Mouse (Mus musculus): ENCODE data around the gene Gm49369. TPM values are rescaled to one million over a fixed set of nuclear protein-coding genes. Genes with fewer than 3 reads are reported as not detected.
"Not testable (repeated sequence)": the region's sequence is repeated elsewhere in the genome, so short reads cannot be mapped to it uniquely, and the experiment has no call there.

Gene Gm49369
- polyA plus RNA-seq, 1 experiment from 2014 or later = not detected

DNA sequence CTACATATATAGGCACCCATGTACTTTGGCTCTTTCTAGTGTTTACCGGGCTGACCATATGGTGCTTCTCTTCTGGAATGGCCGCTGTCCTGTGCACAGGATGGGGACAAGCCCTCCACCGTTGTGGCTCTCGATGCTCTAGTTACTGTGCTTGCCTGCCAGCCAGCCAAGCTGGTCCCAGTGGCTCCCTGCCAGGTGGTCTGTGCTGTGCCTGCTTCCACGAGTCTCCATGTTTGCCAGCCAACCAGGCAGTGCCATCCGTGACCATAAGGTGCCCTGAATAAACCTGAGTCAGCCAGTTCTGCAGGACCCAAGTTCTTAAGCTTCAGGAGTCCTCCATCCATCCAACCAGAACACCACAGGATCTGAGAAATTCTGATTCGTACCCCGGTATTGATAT, 47.3 kb downstream of the Gm49369 start:
- Histone ChIP-seq H3K9ac (ENCODE audit: low read length) (no peak overlapping the region), H3K27me3 (ENCODE audit: control insufficient read depth, insufficient read depth, low read length) (no peaks in the 10 kb centered on the region), H3K9me3 (ENCODE audit: control insufficient read depth, low read length) (no peaks in the 10 kb centered on the region), H3K27ac (ENCODE audit: low read depth, low read length) (no peak overlapping the region), H3K36me3 (ENCODE audit: control insufficient read depth, insufficient read depth, low read length) (no peaks in the 10 kb centered on the region), H3K4me3 (ENCODE audit: low read depth, low read length) (no peak overlapping the region), H3K4me2 (ENCODE audit: low read depth, low read length, severe bottlenecking) (no peak overlapping the region), H3K4me1 (replicated peaks; ENCODE audit: control insufficient read depth, insufficient read depth, low read length) (no peaks in the 10 kb centered on the region)
- ATAC-seq (replicated peaks; ENCODE audit: low FRiP score) (no peak), DNase-seq (ENCODE audit: low spot score) (no peak)
- 87% methylated on average over 8 of the region's 8 CpGs for whole genome bisulfite sequencing

DNA sequence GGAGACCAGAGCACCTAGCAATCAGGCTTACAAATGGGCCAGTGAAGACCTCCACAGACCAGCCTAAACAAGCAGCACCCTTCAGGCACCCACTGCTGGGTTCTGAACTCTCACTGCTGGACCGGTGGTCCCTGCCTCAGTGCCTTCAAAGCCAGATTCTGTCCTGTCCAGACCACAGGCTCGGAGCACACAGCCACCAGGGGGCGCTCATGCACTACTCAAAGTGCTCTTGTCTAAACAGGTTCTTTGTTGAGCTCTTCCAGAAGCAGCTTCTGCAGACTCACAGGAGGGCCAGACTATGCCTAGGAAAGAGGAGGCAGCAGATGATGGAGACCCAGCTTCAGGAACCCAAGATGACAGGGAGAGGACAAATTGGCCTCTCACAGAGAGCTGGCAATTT, 48.2 kb downstream of the Gm49369 start:
- H3K9me3 ChIP-seq (ENCODE audit: control insufficient read depth, low read length) = no peaks in the 10 kb centered on the region
- H3K4me1 ChIP-seq (replicated peaks; ENCODE audit: control insufficient read depth, insufficient read depth, low read length) = no peaks in the 10 kb centered on the region
- H3K4me3 ChIP-seq (ENCODE audit: low read depth, low read length) = no peak overlapping the region
- no peaks in the 10 kb centered on the region for H3K27me3 ChIP-seq (ENCODE audit: control insufficient read depth, insufficient read depth, low read length)
- WGBS = 2% methylated on average over 3 of the region's 3 CpGs
- no peak overlapping the region for H3K4me2 ChIP-seq (ENCODE audit: low read depth, low read length, severe bottlenecking)
- no peaks in the 10 kb centered on the region for H3K36me3 ChIP-seq (ENCODE audit: control insufficient read depth, insufficient read depth, low read length)
- no peak overlapping the region for H3K27ac ChIP-seq (ENCODE audit: low read depth, low read length)
- DNase-seq (ENCODE audit: low spot score) (peak; percentile 96), ATAC-seq (replicated peaks; ENCODE audit: low FRiP score) (peak; percentile 71; the same call in 1 of the 2 replicates)
- H3K9ac ChIP-seq (ENCODE audit: low read length) = no peak overlapping the region

DNA sequence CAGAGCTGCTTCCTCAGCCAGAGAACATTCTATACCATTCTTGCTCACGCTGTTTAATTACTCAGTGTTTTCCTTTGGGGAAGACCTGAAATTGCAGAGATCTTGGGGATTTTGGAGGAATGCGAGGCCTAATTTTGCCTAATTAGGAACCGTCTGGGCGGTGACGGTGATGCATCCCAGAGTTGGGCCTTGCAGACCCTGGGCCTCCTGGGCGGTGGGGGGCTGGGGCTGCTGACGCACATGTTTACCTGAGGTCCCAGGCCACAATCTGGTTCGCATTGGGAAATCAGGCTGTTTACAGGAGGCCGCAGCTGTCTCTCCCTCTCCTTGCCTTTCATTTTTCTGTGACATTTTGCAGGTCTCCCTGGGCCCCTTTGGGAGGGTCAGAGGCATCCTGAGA, 49.7 kb downstream of the Gm49369 start:
- not testable (repeated sequence) for H3K4me1 ChIP-seq (replicated peaks; ENCODE audit: control insufficient read depth, insufficient read depth, low read length); H3K27ac ChIP-seq (ENCODE audit: low read depth, low read length)

DNA sequence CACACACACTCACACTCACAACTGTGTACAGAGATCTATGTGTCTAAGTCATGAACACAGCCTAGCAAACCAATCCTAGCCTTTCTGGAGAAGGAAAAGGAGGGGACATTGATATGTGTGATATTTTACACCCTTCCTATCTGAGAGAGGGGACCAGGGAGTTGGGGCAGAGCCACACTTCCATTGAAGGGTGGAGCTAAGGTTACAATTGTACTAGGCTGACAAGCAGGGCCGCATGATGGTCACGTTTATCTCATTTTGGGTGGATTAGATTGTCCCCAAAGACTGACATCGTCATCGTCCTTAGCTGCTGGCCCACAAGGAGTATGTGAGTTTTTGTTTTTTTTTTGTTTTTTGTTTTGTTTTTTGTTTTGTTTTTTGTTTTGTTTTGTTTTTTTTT, 51.2 kb downstream of the Gm49369 start:
- Histone ChIP-seq H3K27ac (ENCODE audit: low read depth, low read length) (no peak overlapping the region), H3K4me1 (replicated peaks; ENCODE audit: control insufficient read depth, insufficient read depth, low read length) (no peaks in the 10 kb centered on the region), H3K4me2 (ENCODE audit: low read depth, low read length, severe bottlenecking) (no peak overlapping the region), H3K27me3 (ENCODE audit: control insufficient read depth, insufficient read depth, low read length) (no peaks in the 10 kb centered on the region), H3K9me3 (ENCODE audit: control insufficient read depth, low read length) (no peaks in the 10 kb centered on the region), H3K4me3 (ENCODE audit: low read depth, low read length) (no peak overlapping the region), H3K36me3 (ENCODE audit: control insufficient read depth, insufficient read depth, low read length) (no peaks in the 10 kb centered on the region), H3K9ac (ENCODE audit: low read length) (no peak overlapping the region)
- 84% methylated on average over 4 of the region's 4 CpGs for WGBS
- ATAC-seq (replicated peaks; ENCODE audit: low FRiP score) (no peak), DNase-seq (ENCODE audit: low spot score) (no peak)

More for the DNA sequence above, 49.7 kb downstream of the Gm49369 start:
- WGBS = 74% methylated on average over 3 of the region's 9 CpGs
- not testable (repeated sequence) for ATAC-seq (replicated peaks; ENCODE audit: low FRiP score); H3K4me3 ChIP-seq (ENCODE audit: low read depth, low read length); H3K9me3 ChIP-seq (ENCODE audit: control insufficient read depth, low read length); H3K9ac ChIP-seq (ENCODE audit: low read length); H3K36me3 ChIP-seq (ENCODE audit: control insufficient read depth, insufficient read depth, low read length); DNase-seq (ENCODE audit: low spot score); H3K4me2 ChIP-seq (ENCODE audit: low read depth, low read length, severe bottlenecking); H3K27me3 ChIP-seq (ENCODE audit: control insufficient read depth, insufficient read depth, low read length)

DNA sequence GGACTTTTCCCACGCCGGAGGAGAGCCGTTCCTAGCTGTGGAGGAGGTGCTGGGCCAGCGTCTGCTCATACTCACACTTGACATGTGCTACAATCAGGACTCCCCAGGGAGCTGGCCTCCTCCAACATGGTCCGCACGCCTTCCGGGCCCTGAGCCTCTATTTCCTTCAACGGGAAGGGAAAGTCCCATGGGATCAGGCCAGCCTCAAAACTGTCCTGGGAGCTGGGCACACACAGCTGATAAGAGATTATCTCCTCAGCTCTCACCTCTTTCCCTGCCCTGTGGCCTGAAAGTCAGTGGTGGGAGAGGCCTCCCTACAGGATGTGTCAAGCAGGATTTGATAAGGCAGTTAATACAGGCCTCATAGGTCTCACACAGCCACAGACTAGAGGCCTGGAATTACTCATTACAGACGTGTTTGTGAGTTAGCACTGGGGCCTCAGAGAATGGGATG, 52.2 kb downstream of the Gm49369 start:
- H3K27ac ChIP-seq (ENCODE audit: low read depth, low read length) = no peak overlapping the region

DNA sequence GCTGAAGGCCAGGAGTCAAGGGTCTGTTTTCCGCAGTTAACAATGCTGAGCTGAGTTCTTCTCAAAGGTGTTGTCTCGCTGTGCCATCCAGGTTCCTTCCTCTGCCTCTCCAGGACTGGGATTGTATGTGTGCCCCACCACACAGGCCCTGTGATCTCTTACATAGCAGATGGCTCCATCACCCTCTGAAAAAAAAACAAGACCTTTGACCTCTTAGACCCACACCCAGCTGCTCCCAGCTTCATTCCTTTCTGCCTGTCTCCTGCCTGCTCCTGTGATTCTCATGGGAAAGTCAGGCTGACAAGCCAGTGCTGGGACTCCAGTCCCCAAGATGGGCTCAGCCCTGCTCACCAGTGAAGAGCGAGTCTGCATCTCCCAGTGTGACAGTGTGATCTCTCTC, 54.0 kb downstream of the Gm49369 start:
- Histone ChIP-seq H3K27me3 (ENCODE audit: control insufficient read depth, insufficient read depth, low read length) (no peaks in the 10 kb centered on the region), H3K4me3 (ENCODE audit: low read depth, low read length) (no peak overlapping the region), H3K9ac (ENCODE audit: low read length) (no peak overlapping the region), H3K4me1 (replicated peaks; ENCODE audit: control insufficient read depth, insufficient read depth, low read length) (no peaks in the 10 kb centered on the region), H3K36me3 (ENCODE audit: control insufficient read depth, insufficient read depth, low read length) (no peaks in the 10 kb centered on the region), H3K27ac (ENCODE audit: low read depth, low read length) (no peak overlapping the region), H3K4me2 (ENCODE audit: low read depth, low read length, severe bottlenecking) (no peak overlapping the region), H3K9me3 (ENCODE audit: control insufficient read depth, low read length) (no peaks in the 10 kb centered on the region)
- DNase-seq (ENCODE audit: low spot score) (no peak), ATAC-seq (replicated peaks; ENCODE audit: low FRiP score) (no peak)
- WGBS = 58% methylated on average over 3 of the region's 3 CpGs

More for the DNA sequence above, 52.2 kb downstream of the Gm49369 start:
- ATAC-seq (replicated peaks; ENCODE audit: low FRiP score) (no peak), DNase-seq (ENCODE audit: low spot score) (no peak)
- no peak overlapping the region for H3K4me3 ChIP-seq (ENCODE audit: low read depth, low read length)
- WGBS = 87% methylated on average over 9 of the region's 9 CpGs
- H3K4me2 ChIP-seq (ENCODE audit: low read depth, low read length, severe bottlenecking) = no peak overlapping the region
- H3K27me3 ChIP-seq (ENCODE audit: control insufficient read depth, insufficient read depth, low read length) = no peaks in the 10 kb centered on the region
- no peaks in the 10 kb centered on the region for H3K9me3 ChIP-seq (ENCODE audit: control insufficient read depth, low read length)
- no peaks in the 10 kb centered on the region for H3K36me3 ChIP-seq (ENCODE audit: control insufficient read depth, insufficient read depth, low read length)
- no peak overlapping the region for H3K9ac ChIP-seq (ENCODE audit: low read length)
- H3K4me1 ChIP-seq (replicated peaks; ENCODE audit: control insufficient read depth, insufficient read depth, low read length) = no peaks in the 10 kb centered on the region

DNA sequence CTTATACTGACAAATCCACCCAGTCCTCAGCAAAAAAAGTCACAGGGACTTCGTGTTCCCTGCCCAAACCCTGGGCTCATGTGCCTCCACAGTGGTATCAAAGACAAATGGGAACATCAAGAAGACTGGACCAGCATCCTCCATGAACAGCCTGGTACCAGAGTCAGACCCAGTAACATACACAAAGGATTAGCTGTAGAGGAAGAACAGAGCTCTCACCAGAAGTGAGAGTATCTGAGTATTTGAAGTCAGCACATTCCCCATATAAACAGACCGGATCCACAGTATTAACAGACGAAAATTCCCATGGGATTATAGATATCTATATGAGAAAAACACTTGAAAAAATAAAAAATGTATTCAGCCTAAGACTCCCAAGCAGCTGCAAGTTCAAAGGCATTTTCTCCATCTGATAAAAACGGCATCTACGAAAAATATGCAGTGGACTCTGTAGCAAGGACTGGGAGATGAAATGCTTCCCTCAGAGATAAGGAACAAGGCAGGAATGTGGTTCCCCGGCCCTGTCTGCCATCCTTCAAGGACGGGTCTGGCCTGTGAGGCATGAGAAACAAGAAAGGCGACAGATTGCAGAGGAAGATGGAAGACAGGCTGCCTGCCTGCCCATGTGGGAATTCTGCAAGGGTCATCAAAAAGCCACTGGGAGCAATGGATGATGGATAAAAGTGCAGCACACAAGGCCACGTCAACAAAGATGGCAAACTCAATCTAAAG, 55.6 kb downstream of the Gm49369 start:
- 81% methylated on average over 9 of the region's 9 CpGs for WGBS
- no peak for ATAC-seq (replicated peaks; ENCODE audit: low FRiP score)
- DNase-seq (ENCODE audit: low spot score) = no peak

DNA sequence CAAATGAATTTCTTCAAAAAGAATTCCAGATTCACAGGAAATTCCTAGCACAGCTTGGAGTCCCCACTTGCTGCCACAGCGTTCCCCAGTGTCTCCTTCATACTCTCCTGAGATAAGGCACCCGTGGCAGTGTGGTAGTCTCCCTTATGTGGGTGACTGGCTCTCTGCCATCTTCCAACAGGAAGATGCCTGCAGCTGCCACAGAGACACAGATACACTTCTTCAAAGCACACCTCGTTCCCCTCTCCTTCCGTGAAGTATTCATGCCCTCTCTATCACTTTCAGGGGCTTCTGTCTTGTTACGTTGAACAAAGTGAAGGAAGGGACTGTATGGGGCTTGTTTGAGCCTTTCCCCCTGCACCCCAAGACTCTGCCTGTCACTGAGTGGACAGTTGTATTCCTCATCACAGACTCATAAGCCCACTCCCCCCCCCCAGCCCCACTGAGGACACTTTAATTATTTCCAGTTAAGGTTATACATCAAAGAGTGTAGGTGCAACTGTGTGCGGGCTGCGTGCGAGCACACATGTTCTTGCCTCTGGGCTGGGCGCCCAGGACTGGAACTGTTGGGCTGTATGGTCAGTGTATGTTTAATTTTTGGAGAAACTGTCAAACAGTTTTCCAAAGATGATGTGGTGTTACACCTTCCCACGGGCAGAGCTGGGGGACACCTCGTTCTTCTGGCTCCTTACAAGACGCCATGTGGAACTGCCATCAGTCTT, 58.9 kb downstream of the Gm49369 start:
- ATAC-seq (replicated peaks; ENCODE audit: low FRiP score) (no peak), DNase-seq (ENCODE audit: low spot score) (no peak)
- Histone ChIP-seq H3K4me3 (ENCODE audit: low read depth, low read length) (no peak overlapping the region), H3K27me3 (ENCODE audit: control insufficient read depth, insufficient read depth, low read length) (no peaks in the 10 kb centered on the region), H3K4me1 (replicated peaks; ENCODE audit: control insufficient read depth, insufficient read depth, low read length) (no peaks in the 10 kb centered on the region), H3K4me2 (ENCODE audit: low read depth, low read length, severe bottlenecking) (no peak overlapping the region), H3K9me3 (ENCODE audit: control insufficient read depth, low read length) (no peaks in the 10 kb centered on the region), H3K9ac (ENCODE audit: low read length) (no peak overlapping the region), H3K36me3 (ENCODE audit: control insufficient read depth, insufficient read depth, low read length) (no peaks in the 10 kb centered on the region), H3K27ac (ENCODE audit: low read depth, low read length) (no peak overlapping the region)
- WGBS = 87% methylated on average over 12 of the region's 12 CpGs

More for the DNA sequence above, 55.6 kb downstream of the Gm49369 start:
- no peaks in the 10 kb centered on the region for H3K9me3 ChIP-seq (ENCODE audit: control insufficient read depth, low read length)
- no peak overlapping the region for H3K9ac ChIP-seq (ENCODE audit: low read length)
- no peak overlapping the region for H3K4me2 ChIP-seq (ENCODE audit: low read depth, low read length, severe bottlenecking)
- H3K27me3 ChIP-seq (ENCODE audit: control insufficient read depth, insufficient read depth, low read length) = no peaks in the 10 kb centered on the region
- H3K4me3 ChIP-seq (ENCODE audit: low read depth, low read length) = no peak overlapping the region
- no peak overlapping the region for H3K27ac ChIP-seq (ENCODE audit: low read depth, low read length)
- H3K36me3 ChIP-seq (ENCODE audit: control insufficient read depth, insufficient read depth, low read length) = no peaks in the 10 kb centered on the region
- no peaks in the 10 kb centered on the region for H3K4me1 ChIP-seq (replicated peaks; ENCODE audit: control insufficient read depth, insufficient read depth, low read length)
